Mouse (Mus musculus) thymus, postnatal 10 days (tissue): ENCODE measurements around the gene Dusp2.

Source experiments
- DNase-seq, 2 experiments: peaks; one replicate each; pipeline ENCODE4 v3.0.0; 2021; ENCODE audit warnings: low spot score in 2 of 2

The Dusp2 gene

GRCm38 (mm10) chr2:127323667-127324066 is 12.3 kb upstream of the Dusp2 start:
- no peak for DNase-seq

GRCm38 (mm10) chr2:127324456-127324855 is 11.5 kb upstream of the Dusp2 start:
- DNase-seq: no peak

DNA sequence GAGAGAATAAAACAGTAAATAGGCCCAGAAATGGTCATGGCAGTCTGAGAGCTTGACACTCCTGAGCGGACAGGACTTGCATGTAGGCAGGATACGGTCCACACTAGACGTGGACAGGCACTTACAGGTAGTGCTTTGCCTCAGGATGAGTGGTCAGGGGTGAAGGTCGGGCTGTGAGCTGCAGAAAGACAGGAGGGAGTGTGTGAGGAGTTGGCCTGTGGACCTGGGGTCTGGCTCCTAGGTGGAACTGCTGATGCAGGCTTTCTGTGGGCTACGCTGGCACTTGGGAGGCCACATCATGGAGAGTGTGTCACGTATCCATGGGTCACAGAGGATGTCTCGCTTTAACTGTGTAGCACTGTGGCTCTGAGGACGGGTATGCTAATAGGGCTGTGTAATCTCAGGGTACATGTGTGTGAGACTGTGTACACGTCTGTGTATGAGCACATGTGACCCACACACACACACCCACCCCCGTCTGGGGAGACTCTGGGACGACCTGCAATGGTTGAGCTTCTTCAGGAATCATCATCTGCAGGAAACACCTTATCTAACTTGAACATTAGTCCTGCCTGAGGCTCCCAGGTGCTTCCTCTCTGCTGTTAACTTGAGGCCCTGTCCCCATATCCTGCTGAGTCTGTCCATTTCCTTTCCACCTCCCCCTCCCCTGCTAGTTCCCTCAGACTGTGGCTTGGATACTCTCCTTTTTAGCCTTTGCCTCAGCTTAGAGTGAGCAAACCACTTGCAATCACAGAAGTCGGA is 7.7 kb upstream of the Dusp2 start:
- peak; percentile 56 to 58 for DNase-seq

- DNase-seq: peak; percentile 76 to 77
Measured at GRCm38 (mm10) chr2:127332807-127333570, 3.0 kb upstream of the Dusp2 start.

- DNase-seq: peak; percentile 60 to 65
Measured at GRCm38 (mm10) chr2:127333945-127334603, 1.9 kb upstream of the Dusp2 start.

- DNase-seq: peak; percentile 89 to 91
Measured at GRCm38 (mm10) chr2:127335078-127335541, 849 bp upstream of the Dusp2 start.

DNA sequence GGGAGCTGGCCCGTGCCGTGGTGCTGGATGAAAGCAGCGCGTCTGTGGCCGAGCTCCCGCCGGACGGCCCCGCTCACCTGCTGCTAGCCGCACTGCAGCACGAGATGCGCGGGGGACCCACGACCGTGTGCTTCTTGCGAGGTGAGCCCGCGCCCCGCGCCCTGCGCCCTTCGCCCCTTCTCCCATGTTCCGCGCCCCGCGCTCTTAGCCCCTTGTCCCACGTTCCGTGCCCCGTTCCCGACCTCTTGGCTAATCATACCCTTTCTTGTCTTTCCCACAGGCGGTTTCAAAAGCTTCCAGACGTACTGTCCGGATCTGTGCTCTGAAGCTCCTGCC is 506 bp downstream of the Dusp2 start:
- no peak for DNase-seq

DNA sequence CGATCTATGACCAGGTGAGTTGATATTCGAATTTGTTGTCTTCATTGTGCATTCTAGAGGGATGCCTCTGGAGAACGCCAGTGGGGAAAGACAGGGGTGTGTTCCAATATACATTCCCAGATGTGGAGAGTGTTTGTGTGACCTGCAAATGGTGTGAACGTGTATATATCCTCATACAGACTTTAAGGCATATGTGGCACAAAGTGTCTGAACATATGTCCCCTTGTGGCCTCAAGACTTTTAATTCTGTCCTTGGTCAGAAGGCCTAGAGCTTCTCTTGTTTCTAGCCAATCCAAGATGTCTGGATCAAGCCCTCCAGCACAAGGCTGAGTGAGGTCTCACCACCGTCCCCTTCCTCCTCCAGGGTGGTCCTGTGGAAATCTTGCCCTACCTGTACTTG is 926 bp downstream of the Dusp2 start:
- no peak for DNase-seq

DNA sequence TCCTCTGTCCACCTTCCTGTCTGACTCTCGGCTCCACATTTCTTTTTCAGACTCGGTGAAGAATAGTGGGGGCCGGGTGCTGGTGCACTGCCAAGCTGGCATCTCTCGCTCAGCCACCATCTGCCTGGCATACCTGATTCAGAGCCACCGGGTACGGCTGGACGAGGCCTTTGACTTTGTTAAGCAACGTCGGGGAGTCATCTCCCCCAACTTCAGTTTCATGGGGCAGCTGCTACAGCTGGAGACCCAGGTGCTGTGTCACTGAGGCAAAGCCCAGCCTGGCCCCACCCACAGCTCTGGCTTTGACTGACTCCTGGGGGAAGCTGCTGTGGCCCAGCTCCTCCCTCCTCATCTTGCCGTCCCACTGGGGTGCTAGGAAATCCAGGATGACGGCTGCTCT is 1.6 kb downstream of the Dusp2 start:
- peak; percentile 72 to 84 for DNase-seq

DNA sequence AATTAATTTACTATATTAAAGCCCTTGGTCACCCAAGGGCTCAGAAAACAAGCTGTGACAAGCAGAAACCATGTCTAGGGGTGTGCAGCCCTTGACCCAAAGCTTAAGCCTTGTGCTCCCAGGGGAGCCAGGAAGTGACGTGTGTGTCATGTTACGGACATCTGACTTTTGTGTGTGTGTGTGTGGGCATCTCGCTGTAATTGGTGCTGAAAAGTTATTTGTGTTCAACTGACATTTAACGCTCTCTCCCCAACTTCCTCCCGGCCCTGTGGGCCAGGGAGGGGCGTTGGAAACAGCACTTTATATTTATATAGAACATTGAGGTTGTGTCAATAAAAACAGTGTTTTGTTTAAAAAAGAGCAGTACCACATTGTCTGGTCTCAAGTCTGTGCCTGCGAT is 2.1 kb downstream of the Dusp2 start:
- DNase-seq: peak in 1 of 2 experiments; percentile 34

- DNase-seq: peak in 1 of 2 experiments; percentile 11
Measured at GRCm38 (mm10) chr2:127338416-127338815, 2.5 kb downstream of the Dusp2 start, which contains the start of gene Astl. Astl (plus strand) TSS chr2:127338639.

GRCm38 (mm10) chr2:127338833-127339232 is 2.9 kb downstream of the Dusp2 start:
- peak in 1 of 2 experiments; percentile 45 for DNase-seq

- no peak for DNase-seq
Measured at GRCm38 (mm10) chr2:127339262-127339661, 3.3 kb downstream of the Dusp2 start.

DNA sequence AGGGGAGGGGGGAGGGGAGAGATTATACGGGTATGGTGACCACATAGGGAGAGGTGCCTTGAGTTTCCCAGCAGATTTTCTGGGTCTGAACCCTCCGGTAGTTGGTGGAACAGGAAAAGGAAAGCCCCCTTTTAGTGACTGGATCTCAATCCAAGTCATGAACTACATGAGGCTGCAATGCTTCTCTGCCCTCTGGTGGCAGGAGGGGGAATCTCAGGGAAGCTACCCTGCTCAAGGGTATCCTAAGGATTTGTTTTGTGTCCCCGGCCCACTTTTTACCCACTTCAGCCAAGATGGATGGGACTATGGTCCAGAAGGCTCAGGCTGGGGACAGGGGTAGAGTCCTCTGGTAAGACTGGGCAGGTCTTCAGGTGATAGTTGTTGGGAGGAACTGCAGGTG is 5.2 kb downstream of the Dusp2 start:
- peak; percentile 71 to 86 for DNase-seq

GRCm38 (mm10) chr2:127346334-127346733 is 10.4 kb downstream of the Dusp2 start:
- no peak for DNase-seq

DNA sequence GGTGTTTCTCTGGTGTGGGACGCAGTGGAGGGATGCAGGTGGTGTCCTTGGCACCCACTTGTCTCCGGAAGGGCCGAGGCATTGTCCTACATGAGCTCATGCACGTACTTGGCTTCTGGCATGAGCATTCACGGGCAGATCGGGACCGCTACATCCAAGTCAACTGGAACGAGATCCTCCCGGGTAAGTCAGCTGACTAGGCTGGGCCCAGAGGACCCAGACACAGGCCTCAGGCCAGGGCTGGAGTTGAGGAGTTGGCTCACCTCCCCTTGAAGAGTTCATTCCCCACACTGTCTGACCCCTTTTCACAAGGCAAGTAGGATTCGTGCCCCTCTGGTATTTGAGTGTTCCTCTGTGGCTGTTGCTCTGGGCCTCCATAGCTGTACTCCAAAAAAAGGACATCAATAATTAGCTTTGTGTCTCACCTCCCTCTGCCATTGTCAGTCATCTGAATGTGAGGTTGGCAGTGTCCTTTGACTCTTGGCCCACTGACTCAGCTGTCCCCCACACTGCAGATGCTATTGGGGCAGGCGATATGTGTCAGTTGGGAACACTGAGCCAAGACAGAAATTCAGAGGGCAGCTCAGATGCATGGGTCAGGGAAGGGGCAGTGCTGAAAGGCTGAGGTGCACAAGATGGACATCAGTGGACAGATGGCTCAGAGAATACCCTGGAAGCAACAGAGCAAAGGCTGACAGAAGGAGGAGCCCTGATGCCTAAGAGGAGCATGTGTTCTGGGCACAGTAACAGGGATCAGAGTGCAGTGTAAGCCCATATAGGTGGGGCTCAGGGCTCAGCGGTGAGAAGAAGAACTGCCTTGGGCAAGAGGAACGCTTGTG is 11.4 kb downstream of the Dusp2 start:
- DNase-seq: no peak

- no peak for DNase-seq
Measured at GRCm38 (mm10) chr2:127353881-127354280, 17.9 kb downstream of the Dusp2 start.

GRCm38 (mm10) chr2:127362459-127363281 is 26.7 kb downstream of the Dusp2 start, which contains the start of gene Adra2b:
Adra2b (plus strand) TSS chr2:127363208.
- peak; percentile 56 to 81 for DNase-seq

- DNase-seq: no peak
Measured at GRCm38 (mm10) chr2:127363282-127363652, 27.3 kb downstream of the Dusp2 start.

- no peak for DNase-seq
Measured at GRCm38 (mm10) chr2:127363696-127364095, 27.7 kb downstream of the Dusp2 start.

GRCm38 (mm10) chr2:127364452-127364851 is 28.5 kb downstream of the Dusp2 start:
- DNase-seq: no peak
